Mouse (Mus musculus): ENCODE measurements at regions not wholly inside any gene's neighbourhood (a gene's known extent, or its start where the extent isn't known, plus 50 kb on each side); places are given as distances from the start of the nearest gene placed in this dataset.

- no peak for DNase-seq
These were observed 3461.5 kb upstream of the Gm7489 start for GRCm38 (mm10) chr15:50423082-50423665.

GRCm38 (mm10) chr15:50449604-50450003 lies 3435.1 kb upstream of the Gm7489 start:
- no peak for DNase-seq

DNA sequence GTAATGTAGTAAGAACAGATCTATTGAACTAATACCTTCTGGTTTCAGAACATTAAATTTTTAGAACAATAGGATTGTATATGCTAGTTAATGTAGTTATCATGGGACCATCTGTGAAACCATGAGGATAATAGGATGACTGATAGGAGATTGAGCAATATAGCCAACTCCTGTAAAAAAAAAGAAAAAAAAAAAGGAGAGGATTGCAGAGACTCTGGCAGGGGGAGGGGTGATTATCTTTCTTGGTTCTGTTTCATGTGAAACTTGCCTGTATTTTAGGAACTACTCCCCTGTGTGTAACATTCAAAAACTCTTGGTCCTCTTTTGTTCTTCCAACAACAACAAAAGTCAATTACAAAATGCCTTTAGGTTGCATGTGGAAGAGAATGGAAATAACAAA lies 3412.1 kb upstream of the Gm7489 start:
- no peak for DNase-seq

DNA sequence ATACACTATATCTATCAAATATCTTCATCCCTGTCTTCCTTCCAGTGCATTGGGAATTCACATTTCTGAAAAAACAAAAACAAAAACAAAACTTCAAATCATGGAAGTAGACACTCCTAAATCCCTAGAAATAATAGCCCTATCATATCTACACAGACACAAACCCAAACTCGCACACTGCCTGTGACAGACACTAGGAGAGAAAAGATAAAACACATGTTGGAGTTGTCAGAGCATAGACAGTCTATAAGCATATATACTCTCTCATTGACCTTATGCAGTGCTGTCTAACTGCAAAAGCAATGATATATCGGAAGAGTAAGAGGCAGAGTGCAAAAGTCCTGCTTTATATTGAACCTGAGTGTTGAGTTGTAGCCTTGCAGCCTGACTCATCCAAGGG lies 3386.0 kb upstream of the Gm7489 start:
- DNase-seq, result no peak

GRCm38 (mm10) chr15:50507999-50508624 lies 3376.6 kb upstream of the Gm7489 start:
- no peak for DNase-seq

- no peak for DNase-seq
These were observed 3371.7 kb upstream of the Gm7489 start for GRCm38 (mm10) chr15:50513036-50513435.

GRCm38 (mm10) chr15:50524841-50525240 lies 3359.9 kb upstream of the Gm7489 start:
- DNase-seq, result no peak

DNA sequence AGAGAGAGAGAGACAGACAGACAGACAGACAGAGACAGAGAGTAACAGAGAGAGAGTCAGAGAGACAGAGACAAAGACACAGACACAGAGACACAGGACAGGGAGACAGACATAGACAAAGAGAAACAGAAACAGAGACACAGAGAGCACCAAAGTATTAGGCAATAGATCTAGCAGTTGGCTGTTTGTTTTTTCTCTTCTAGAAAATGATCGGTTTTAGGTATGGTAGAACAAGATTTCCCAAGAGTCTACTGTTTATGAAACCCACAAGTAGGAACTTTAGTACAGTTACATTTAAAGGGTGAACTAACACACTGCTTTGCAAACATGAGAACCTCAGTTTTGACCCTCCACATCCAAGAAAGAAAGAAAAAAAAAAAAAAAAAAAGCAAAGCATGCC lies 3350.2 kb upstream of the Gm7489 start:
- no peak for DNase-seq

GRCm38 (mm10) chr15:50563611-50564010 lies 3321.1 kb upstream of the Gm7489 start:
- DNase-seq, result no peak

DNA sequence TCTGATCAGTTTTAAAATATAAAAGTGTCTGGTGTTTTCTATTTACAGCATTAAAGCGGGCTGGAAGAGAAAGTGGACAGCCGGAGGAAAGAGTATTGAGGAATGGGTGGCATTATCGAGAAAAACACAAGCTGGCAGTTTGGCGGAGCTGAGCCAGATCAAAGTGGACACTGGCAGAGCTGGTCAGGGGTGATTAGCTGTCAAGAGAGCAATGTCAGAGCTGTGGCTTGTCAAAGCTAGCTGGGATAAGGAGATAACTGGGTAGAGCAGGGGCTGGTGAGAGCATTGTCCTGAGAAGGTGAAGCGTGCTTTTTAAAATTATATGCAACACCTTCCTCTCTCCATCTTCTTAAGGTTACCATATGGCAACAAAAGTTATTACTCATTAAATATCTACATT lies 3303.9 kb upstream of the Gm7489 start:
- no peak for DNase-seq

DNA sequence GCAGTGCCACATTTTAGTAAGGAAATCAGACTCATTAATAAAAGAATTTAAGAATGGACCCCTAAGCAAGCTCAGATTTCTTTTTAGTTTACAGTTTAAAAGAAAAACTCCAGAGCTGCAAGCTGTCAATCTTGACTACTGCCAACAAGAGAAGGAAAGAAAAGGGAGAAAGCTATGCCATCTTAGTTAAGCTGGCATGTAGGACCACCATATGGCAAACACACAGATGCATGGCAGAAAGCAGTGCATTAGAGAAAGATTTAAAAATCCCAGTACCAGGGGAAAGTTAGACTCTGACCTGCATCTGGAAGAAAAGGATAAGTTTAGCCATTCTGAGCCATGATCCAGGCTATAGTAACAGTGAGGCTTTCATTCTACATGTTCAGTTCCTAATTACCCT lies 3300.8 kb upstream of the Gm7489 start:
- DNase-seq, result no peak

GRCm38 (mm10) chr15:50585496-50585895 lies 3299.2 kb upstream of the Gm7489 start:
- no peak for DNase-seq
